Mouse (Mus musculus): ENCODE measurements around the gene Nat14. TPM values are rescaled to one million over a fixed set of nuclear protein-coding genes. Genes with fewer than 3 reads are reported as not detected.

The Nat14 gene
- 0.36 and 0.53 TPM in 2 replicates for polyA plus RNA-seq (2012; rRNA removed)

GRCm38 (mm10) chr7:4921824-4922482 lies at the start of gene Nat14:
TSS of gene Nat14 (plus strand) at chr7:4922028.

GRCm38 (mm10) chr7:4876753-4877221 lies 45.0 kb upstream of the Nat14 start, which contains the start of gene Isoc2a:
TSS of gene Isoc2a (plus strand) at chr7:4877153.

GRCm38 (mm10) chr7:4906466-4906950 lies 15.3 kb upstream of the Nat14 start, which contains the start of gene Gm36210:
TSS of gene Gm36210 (minus strand) at chr7:4906516.

GRCm38 (mm10) chr7:4915007-4915665 lies 6.7 kb upstream of the Nat14 start, which contains the start of gene Zfp628:
TSS of gene Zfp628 (plus strand) at chr7:4915217.

DNA sequence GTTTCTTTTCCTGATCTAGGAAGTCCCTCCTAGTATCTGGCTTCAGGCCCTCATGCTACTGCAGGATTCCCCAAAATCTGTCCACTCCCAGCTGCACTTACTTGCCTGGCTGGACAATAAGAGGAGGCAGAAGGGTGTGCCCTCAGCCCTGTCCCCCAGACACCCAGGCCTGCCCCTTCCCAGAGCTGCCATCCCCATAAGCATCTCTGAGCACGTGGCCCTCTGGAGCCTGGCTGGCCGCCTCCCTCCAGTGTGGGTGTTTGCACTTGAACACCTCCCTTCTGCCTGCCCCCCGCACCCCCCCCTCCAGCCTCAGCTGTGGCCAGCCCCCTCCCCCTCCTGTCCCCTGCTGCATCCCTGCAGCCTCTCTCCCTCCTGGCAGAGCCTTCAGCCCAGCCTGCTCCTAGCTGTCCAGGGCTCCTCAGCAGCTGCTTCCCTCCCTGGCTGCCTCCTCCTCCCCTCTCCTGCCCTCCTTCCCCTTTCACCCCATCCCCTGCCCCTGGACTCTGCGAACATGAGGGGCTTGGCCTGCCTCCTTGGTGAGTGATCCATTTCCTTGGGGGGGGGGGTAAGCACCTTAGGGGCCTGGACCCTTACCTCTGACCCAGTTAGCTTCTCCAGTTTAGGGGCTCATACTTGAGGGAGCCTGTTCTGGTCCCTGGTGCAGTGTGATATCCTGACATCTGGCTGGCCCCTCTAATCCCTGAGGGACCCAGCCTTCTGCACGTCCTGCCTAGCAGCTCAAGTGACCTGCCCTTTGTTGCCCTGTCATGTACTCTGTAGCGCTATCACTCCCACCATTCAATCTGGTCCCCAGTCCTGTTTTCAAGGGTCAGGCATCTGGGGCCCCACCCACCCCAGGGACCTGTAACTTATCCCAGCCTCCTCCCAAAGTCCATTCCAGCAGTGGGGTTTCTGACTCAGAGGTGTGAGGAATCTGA lies 3.9 kb downstream of the Nat14 start, which contains the start of gene Ssc5d:
Gene Ssc5d, plus strand, starts transcription at position 345 of the 941 bp plus-strand sequence.

DNA sequence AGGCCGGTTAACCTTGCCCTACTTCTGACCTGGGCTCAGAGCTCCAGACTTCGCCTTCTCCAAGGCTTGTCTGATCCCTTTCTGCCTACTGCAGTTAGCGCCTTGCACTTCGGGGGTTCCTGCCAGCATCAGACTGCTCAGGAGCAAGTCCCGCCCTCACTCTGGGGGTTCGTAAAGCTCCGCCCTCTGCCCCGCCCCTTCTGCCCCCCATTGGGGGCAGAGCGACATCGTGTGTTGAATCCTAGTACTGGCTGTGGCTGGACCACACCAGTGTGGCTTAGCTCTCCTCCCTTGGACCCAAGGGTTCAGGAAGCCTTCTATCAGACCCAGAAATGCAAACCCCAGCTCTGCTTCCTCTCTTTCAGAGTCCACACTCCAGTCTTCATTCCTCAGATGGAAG lies 42.4 kb downstream of the Nat14 start, which contains the start of gene Sbk2:
Gene Sbk2, minus strand, starts transcription at position 135 of the 400 bp plus-strand sequence.

DNA sequence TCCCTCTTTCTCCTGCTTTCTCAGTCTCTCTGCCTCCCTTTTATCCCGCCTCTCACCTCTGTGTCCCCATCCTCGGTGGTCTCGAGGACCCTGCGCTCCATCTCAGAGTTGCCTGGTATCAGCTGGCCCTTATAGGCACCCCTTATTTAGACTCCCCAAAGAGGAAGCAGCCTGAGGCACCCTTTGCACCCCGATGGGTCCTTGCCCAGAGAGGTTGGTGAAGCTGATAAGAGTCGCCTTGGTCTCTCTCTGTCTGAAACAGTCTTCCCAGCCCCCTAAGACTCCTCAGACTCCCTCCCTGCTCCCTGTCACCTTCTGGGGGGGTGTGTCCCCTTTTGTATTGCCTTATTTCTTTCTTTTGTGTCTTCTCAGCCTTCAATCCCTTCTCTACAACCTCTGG lies 49.2 kb downstream of the Nat14 start, which contains the start of gene Sbk3:
Gene Sbk3, minus strand, starts transcription at position 101 of the 400 bp plus-strand sequence.

Other genes with a start within 250 kb of the Nat14 start
- 27.9 and 31.5 TPM in 2 replicates for gene Hspbp1, start 237.0 kb upstream of the Nat14 start, polyA plus RNA-seq (2012; rRNA removed)
- 0.37 and 0.41 TPM in 2 replicates for gene Brsk1, start 231.4 kb upstream of the Nat14 start, polyA plus RNA-seq (2012; rRNA removed)
- gene Tmem150b, start 196.8 kb upstream of the Nat14 start, polyA plus RNA-seq (2012; rRNA removed): 0.30 and 0.32 TPM in 2 replicates
- 68.0 and 81.2 TPM in 2 replicates for gene Kmt5c, start 181.9 kb upstream of the Nat14 start, polyA plus RNA-seq (2012; rRNA removed)
- 104 and 108 TPM in 2 replicates for gene Cox6b2, start 168.9 kb upstream of the Nat14 start, polyA plus RNA-seq (2012; rRNA removed)
- gene Fam71e2, start 150.7 kb upstream of the Nat14 start, polyA plus RNA-seq (2012; rRNA removed): not detected in 2 replicates
- 0.02 TPM in 2 replicates for gene Il11, start 139.2 kb upstream of the Nat14 start, polyA plus RNA-seq (2012; rRNA removed)
- gene Tmem190, start 139.1 kb upstream of the Nat14 start, polyA plus RNA-seq (2012; rRNA removed): not detected in 2 replicates
- gene Tmem238, start 132.4 kb upstream of the Nat14 start, polyA plus RNA-seq (2012; rRNA removed): 6.5 and 7.0 TPM in 2 replicates
- 272 and 305 TPM in 2 replicates for gene Rpl28, start 129.2 kb upstream of the Nat14 start, polyA plus RNA-seq (2012; rRNA removed)
- 224 and 291 TPM in 2 replicates for gene Ube2s, start 109.4 kb upstream of the Nat14 start, polyA plus RNA-seq (2012; rRNA removed)
- gene Shisa7, start 77.3 kb upstream of the Nat14 start, polyA plus RNA-seq (2012; rRNA removed): 0.01 and 0.02 TPM in 2 replicates
- gene Isoc2b, start 51.8 kb upstream of the Nat14 start, polyA plus RNA-seq (2012; rRNA removed): 1.9 and 2.1 TPM in 2 replicates
- 5.9 and 6.6 TPM in 2 replicates for gene Isoc2a, start 44.9 kb upstream of the Nat14 start, polyA plus RNA-seq (2012; rRNA removed)
- 0.07 and 0.08 TPM in 2 replicates for gene Gm36210, start 15.5 kb upstream of the Nat14 start, polyA plus RNA-seq (2012; rRNA removed)
- gene Zfp628, start 6.8 kb upstream of the Nat14 start, polyA plus RNA-seq (2012; rRNA removed): 2.6 and 2.8 TPM in 2 replicates
- 0.08 and 0.35 TPM in 2 replicates for gene Ssc5d, start 3.8 kb downstream of the Nat14 start, polyA plus RNA-seq (2012; rRNA removed)
- not detected in 2 replicates for gene Sbk2, start 42.4 kb downstream of the Nat14 start, polyA plus RNA-seq (2012; rRNA removed)
- gene Sbk3, start 49.1 kb downstream of the Nat14 start, polyA plus RNA-seq (2012; rRNA removed): 0.02 TPM in 1 of 2 replicates, not detected in the other
- gene Zfp579, start 74.1 kb downstream of the Nat14 start, polyA plus RNA-seq (2012; rRNA removed): 6.4 and 7.8 TPM in 2 replicates
- gene Zfp524, start 92.4 kb downstream of the Nat14 start, polyA plus RNA-seq (2012; rRNA removed): 8.2 and 9.0 TPM in 2 replicates
- 11.0 and 12.0 TPM in 2 replicates for gene Fiz1, start 92.7 kb downstream of the Nat14 start, polyA plus RNA-seq (2012; rRNA removed)
- 0.05 and 0.06 TPM in 2 replicates for gene Gm44973, start 93.5 kb downstream of the Nat14 start, polyA plus RNA-seq (2012; rRNA removed)
- 4.9 and 5.9 TPM in 2 replicates for gene Zfp865, start 98.3 kb downstream of the Nat14 start, polyA plus RNA-seq (2012; rRNA removed)
- gene Ccdc106, start 98.5 kb downstream of the Nat14 start, polyA plus RNA-seq (2012; rRNA removed): 0.42 and 0.45 TPM in 2 replicates
- not detected in 2 replicates for gene 4632433K11Rik, start 112.1 kb downstream of the Nat14 start, polyA plus RNA-seq (2012; rRNA removed)
- gene Zfp784, start 116.4 kb downstream of the Nat14 start, polyA plus RNA-seq (2012; rRNA removed): 0.83 and 1.1 TPM in 2 replicates
- 1.2 and 1.3 TPM in 2 replicates for gene Zfp580, start 129.5 kb downstream of the Nat14 start, polyA plus RNA-seq (2012; rRNA removed)
- gene U2af2, start 140.1 kb downstream of the Nat14 start, polyA plus RNA-seq (2012; rRNA removed): 130 and 139 TPM in 2 replicates
- 45.0 and 54.7 TPM in 2 replicates for gene Epn1, start 158.2 kb downstream of the Nat14 start, polyA plus RNA-seq (2012; rRNA removed)
- gene Rfpl4, start 194.9 kb downstream of the Nat14 start, polyA plus RNA-seq (2012; rRNA removed): not detected in 2 replicates
- gene Rasl2-9, start 203.9 kb downstream of the Nat14 start, polyA plus RNA-seq (2012; rRNA removed): 0.14 and 0.20 TPM in 2 replicates
- not detected in 2 replicates for gene Vmn1r55, start 227.6 kb downstream of the Nat14 start, polyA plus RNA-seq (2012; rRNA removed)